Mouse (Mus musculus) limb, embryonic 11.5 days (tissue): ENCODE measurements around the gene Nr4a3. TPM values are rescaled to one million over a fixed set of nuclear protein-coding genes. Genes with fewer than 3 reads are reported as not detected.
A peak's percentile ranks its signal among the peaks of the same experiment; 100 is the strongest.

Experiments used
- ATAC-seq: fragments of 200-750 bp; cut with Nextera tagmentation; 2 replicates; pipeline ENCODE4 v1.8.0; 2017; ENCODE audit warnings: low read depth; ENCODE audit not compliant: insufficient number of reproducible peaks, low FRiP score, low TSS enrichment
- DNase-seq: peaks from one replicate; pipeline ENCODE4 v3.0.0-alpha.2; 2015; ENCODE audit warnings: low spot score
- H3K27ac ChIP-seq: fragments of 300-500 bp; sonication (generic); replicated peaks from 2 replicates; pipeline ENCODE4 v1.5.1; 2014; ENCODE audit warnings: low read depth, mild to moderate bottlenecking, low read length
- H3K27me3 ChIP-seq: fragments of 300-500 bp; sonication (generic); 2 replicates; pipeline ENCODE4 v1.6.1; 2014; ENCODE audit warnings: mild to moderate bottlenecking, low read length, mixed read lengths; ENCODE audit not compliant: control insufficient read depth, insufficient read depth
- H3K36me3 ChIP-seq: fragments of 300-500 bp; sonication (generic); 2 replicates; pipeline ENCODE4 v1.6.1; 2014; ENCODE audit warnings: mild to moderate bottlenecking, low read length, moderate library complexity, mixed read lengths; ENCODE audit not compliant: control insufficient read depth, insufficient read depth
- H3K4me1 ChIP-seq: fragments of 300-500 bp; sonication (generic); 2 replicates; pipeline ENCODE4 v1.6.1; 2014; ENCODE audit warnings: low read length, mixed read lengths; ENCODE audit not compliant: control insufficient read depth, insufficient read depth
- H3K4me2 ChIP-seq: fragments of 300-500 bp; sonication (generic); 2 replicates; pipeline ENCODE4 v1.6.1; 2014; ENCODE audit warnings: low read depth, mild to moderate bottlenecking, moderate library complexity; ENCODE audit not compliant: severe bottlenecking
- H3K4me3 ChIP-seq: fragments of 300-500 bp; sonication (generic); 2 replicates; pipeline ENCODE4 v1.5.1; 2014; ENCODE audit warnings: low read depth, low read length
- H3K9ac ChIP-seq: fragments of 300-500 bp; sonication (generic); 2 replicates; pipeline ENCODE4 v1.6.1; 2014; ENCODE audit warnings: mild to moderate bottlenecking, low read length
- H3K9me3 ChIP-seq: fragments of 300-500 bp; sonication (generic); 2 replicates; pipeline ENCODE4 v1.6.1; 2016; ENCODE audit warnings: low read length; ENCODE audit not compliant: control insufficient read depth
- WGBS: fragments of 180-500 bp; shearing (Covaris S2); extraction: QIAGEN DNeasy Blood & Tissue Kit; methylation state at CpG from one replicate; pipeline ENCODE4 v1.1.7; 2014; 5-methylcytosine and 5-hydroxymethylcytosine counted together
- polyA plus RNA-seq: library from polyadenylated mRNA; unstranded; fragments of >200 nt; fragmentation: Nextera tagmentation; extraction: Ambion mirVana; gene quantifications from 2 replicates; pipeline ENCODE4 v1.2.1, GENCODE M21; 2014

Nr4a3 gene
- polyA plus RNA-seq, 1 experiment from 2014 or later, result 0.17 TPM

GRCm38 (mm10) chr4:48064311-48064710 is 19.4 kb downstream of the Nr4a3 start:
- Histone ChIP-seq H3K9me3 (no peaks in the 10 kb centered on the region), H3K36me3 (no peaks in the 10 kb centered on the region), H3K27me3 (no peaks in the 10 kb centered on the region), H3K27ac (no peak overlapping the region), H3K4me3 (no peak overlapping the region), H3K4me2 (no peak overlapping the region), H3K9ac (no peak overlapping the region), H3K4me1 (no peaks in the 10 kb centered on the region)
- DNase-seq (no peak), ATAC-seq (no peak)
- 63% methylated on average over 4 of the region's 4 CpGs for WGBS

GRCm38 (mm10) chr4:48066676-48067075 is 21.7 kb downstream of the Nr4a3 start:
- Histone ChIP-seq H3K4me2 (no peak overlapping the region), H3K9me3 (no peaks in the 10 kb centered on the region), H3K4me3 (no peak overlapping the region), H3K27me3 (no peaks in the 10 kb centered on the region), H3K4me1 (no peaks in the 10 kb centered on the region), H3K27ac (no peak overlapping the region), H3K36me3 (no peaks in the 10 kb centered on the region), H3K9ac (no peak overlapping the region)
- 95% methylated on average over 2 of the region's 2 CpGs for WGBS
- no peak for ATAC-seq
- no peak for DNase-seq

- Histone ChIP-seq H3K36me3 (no peaks in the 10 kb centered on the region), H3K4me2 (no peak overlapping the region), H3K27me3 (no peaks in the 10 kb centered on the region), H3K9ac (no peak overlapping the region), H3K27ac (no peak overlapping the region), H3K9me3 (no peaks in the 10 kb centered on the region), H3K4me1 (no peaks in the 10 kb centered on the region), H3K4me3 (no peak overlapping the region)
- WGBS, result 77% methylated on average over 7 of the region's 7 CpGs
- ATAC-seq (no peak), DNase-seq (no peak)
Measured at GRCm38 (mm10) chr4:48069111-48069510, 24.2 kb downstream of the Nr4a3 start.

GRCm38 (mm10) chr4:48072006-48072405 is 27.1 kb downstream of the Nr4a3 start:
- ATAC-seq (no peak), DNase-seq (no peak)
- Histone ChIP-seq H3K27ac (no peak overlapping the region), H3K36me3 (no peaks in the 10 kb centered on the region), H3K4me3 (no peak overlapping the region), H3K9me3 (no peaks in the 10 kb centered on the region), H3K27me3 (no peaks in the 10 kb centered on the region), H3K9ac (no peak overlapping the region), H3K4me1 (no peaks in the 10 kb centered on the region), H3K4me2 (no peak overlapping the region)
- WGBS, result 93% methylated on average over 3 of the region's 3 CpGs

GRCm38 (mm10) chr4:48073325-48073724 is 28.4 kb downstream of the Nr4a3 start:
- WGBS, result 88% methylated on average over 6 of the region's 6 CpGs

GRCm38 (mm10) chr4:48074451-48075240 is 29.7 kb downstream of the Nr4a3 start:
- Histone ChIP-seq H3K9me3 (no peaks in the 10 kb centered on the region), H3K36me3 (no peaks in the 10 kb centered on the region), H3K27me3 (no peaks in the 10 kb centered on the region), H3K4me2 (no peak overlapping the region), H3K9ac (no peak overlapping the region), H3K4me1 (no peaks in the 10 kb centered on the region), H3K4me3 (no peak overlapping the region), H3K27ac (no peak overlapping the region)
- WGBS, result 93% methylated on average over 5 of the region's 5 CpGs
- ATAC-seq, result no peak
- DNase-seq, result no peak

More at GRCm38 (mm10) chr4:48073325-48073724, 28.4 kb downstream of the Nr4a3 start:
- Histone ChIP-seq H3K4me3 (no peak overlapping the region), H3K4me1 (no peaks in the 10 kb centered on the region), H3K4me2 (no peak overlapping the region), H3K36me3 (no peaks in the 10 kb centered on the region), H3K27me3 (no peaks in the 10 kb centered on the region), H3K9me3 (no peaks in the 10 kb centered on the region), H3K27ac (no peak overlapping the region), H3K9ac (no peak overlapping the region)
- ATAC-seq (no peak), DNase-seq (no peak)

- Histone ChIP-seq H3K9ac (no peak overlapping the region), H3K4me3 (no peak overlapping the region), H3K27me3 (no peaks in the 10 kb centered on the region), H3K9me3 (no peaks in the 10 kb centered on the region), H3K4me1 (no peaks in the 10 kb centered on the region), H3K4me2 (no peak overlapping the region), H3K27ac (no peak overlapping the region), H3K36me3 (no peaks in the 10 kb centered on the region)
- ATAC-seq (no peak), DNase-seq (no peak)
- 80% methylated on average over 13 of the region's 13 CpGs for WGBS
Measured at GRCm38 (mm10) chr4:48076693-48077471, 31.9 kb downstream of the Nr4a3 start.

GRCm38 (mm10) chr4:48078213-48078612 is 33.3 kb downstream of the Nr4a3 start:
- H3K9me3 ChIP-seq, result no peaks in the 10 kb centered on the region
- H3K4me3 ChIP-seq, result no peak overlapping the region
- no peaks in the 10 kb centered on the region for H3K27me3 ChIP-seq
- 8% methylated on average over 4 of the region's 4 CpGs for WGBS
- no peak for DNase-seq
- peak overlapping the region; percentile 17; the same call in 1 of the 2 replicates for H3K4me2 ChIP-seq
- H3K36me3 ChIP-seq, result no peaks in the 10 kb centered on the region
- H3K9ac ChIP-seq, result no peak overlapping the region
- no peak overlapping the region for H3K27ac ChIP-seq
- no peak for ATAC-seq
- H3K4me1 ChIP-seq, result no peaks in the 10 kb centered on the region
